Mouse (Mus musculus): ENCODE results near the gene B130006D01Rik.

Gene B130006D01Rik

GRCm38 (mm10) chr11:95770720-95771364 is 47.5 kb downstream of the B130006D01Rik start:
- in situ Hi-C loops (cut with MboI, MseI) = no loop called here

- in situ Hi-C loops (cut with MboI, MseI) = no loop called here
These were observed 48.3 kb downstream of the B130006D01Rik start for GRCm38 (mm10) chr11:95771665-95772064.

- in situ Hi-C loops (cut with MboI, MseI) = no loop called here
These were observed 49.9 kb downstream of the B130006D01Rik start for GRCm38 (mm10) chr11:95773264-95773663.

Measured in T-helper 17 cell (primary cell).